Mouse (Mus musculus) layer of hippocampus, adult 8-10 months (tissue): Measurements from ENCODE around the gene Olfr740. TPM values are rescaled to one million over a fixed set of nuclear protein-coding genes. Genes with fewer than 3 reads are reported as not detected.

Experiments
- DNase-seq, 2 experiments: peaks; one replicate each; pipeline ENCODE4 v3.0.0; 2022; ENCODE audit warnings: low spot score in 2 of 2
- total RNA-seq, 4 experiments: library from RNA; stranded (reverse); gene quantifications; 2 replicates each; pipeline ENCODE4 v1.2.4; 2022

Olfr740 gene
- not detected for total RNA-seq

GRCm38 (mm10) chr14:50445245-50445644 lies at the start of gene Olfr740:
TSS of gene Olfr740 (plus strand) at chr14:50445545.
- no peak for DNase-seq

- DNase-seq = no peak
Measured at GRCm38 (mm10) chr14:50407268-50407667, 38.1 kb upstream of the Olfr740 start, which contains the start of gene Olfr738. TSS of gene Olfr738 (plus strand) at chr14:50407568.

GRCm38 (mm10) chr14:50418326-50418725 lies 27.0 kb upstream of the Olfr740 start, which contains the start of gene Olfr739:
TSS of gene Olfr739 (plus strand) at chr14:50418626.
- DNase-seq = no peak

- no peak for DNase-seq
Measured at GRCm38 (mm10) chr14:50472438-50472837, 27.1 kb downstream of the Olfr740 start, which contains the start of gene Olfr741. TSS of gene Olfr741 (plus strand) at chr14:50472738.

- no peak for DNase-seq
Measured at GRCm38 (mm10) chr14:50478406-50478805, 33.1 kb downstream of the Olfr740 start.

GRCm38 (mm10) chr14:50503300-50503699 lies 58.0 kb downstream of the Olfr740 start, which contains the start of gene Olfr742:
TSS of gene Olfr742 (plus strand) at chr14:50503600.
- DNase-seq = no peak

Other genes with a start within 250 kb of the Olfr740 start
- gene Olfr731, start 203.7 kb upstream of the Olfr740 start, total RNA-seq = not detected
- gene Olfr732, start 161.3 kb upstream of the Olfr740 start, total RNA-seq = not detected
- not detected for gene Olfr733, start 144.0 kb upstream of the Olfr740 start, total RNA-seq
- gene Olfr734, start 118.8 kb upstream of the Olfr740 start, total RNA-seq = not detected
- gene Olfr735, start 96.7 kb upstream of the Olfr740 start, total RNA-seq = not detected
- gene Tlr11, start 87.6 kb upstream of the Olfr740 start, total RNA-seq = not detected
- not detected for gene Olfr736, start 64.4 kb upstream of the Olfr740 start, total RNA-seq
- gene Olfr738, start 38.0 kb upstream of the Olfr740 start, total RNA-seq = not detected
- gene Olfr739, start 26.9 kb upstream of the Olfr740 start, total RNA-seq = not detected
- gene Olfr741, start 27.2 kb downstream of the Olfr740 start, total RNA-seq = not detected
- gene Olfr742, start 58.1 kb downstream of the Olfr740 start, total RNA-seq = not detected
- gene Olfr743, start 76.3 kb downstream of the Olfr740 start, total RNA-seq = not detected
- gene Olfr744, start 169.3 kb downstream of the Olfr740 start, total RNA-seq = not detected
- not detected for gene Olfr745, start 193.8 kb downstream of the Olfr740 start, total RNA-seq
- gene Olfr746, start 201.5 kb downstream of the Olfr740 start, total RNA-seq = not detected
- not detected for gene Olfr747, start 247.7 kb downstream of the Olfr740 start, total RNA-seq